Mouse (Mus musculus) bone marrow macrophage, adult 2 months (primary cell): ENCODE measurements around the gene Gsk3b. TPM values are rescaled to one million over a fixed set of nuclear protein-coding genes. Genes with fewer than 3 reads are reported as not detected.
A peak's percentile ranks its signal among the peaks of the same experiment; 100 is the strongest.
"Not testable (repeated sequence)": the region's sequence is repeated elsewhere in the genome, so short reads cannot be mapped to it uniquely, and the experiment has no call there.

Source experiments
- H3K27ac ChIP-seq: 2 replicates; pipeline ENCODE4 v1.5.1; 2012; ENCODE audit warnings: low read depth, low read length; ENCODE audit not compliant: insufficient read depth
- H3K4me1 ChIP-seq: 2 replicates; pipeline ENCODE4 v1.6.1; 2012; ENCODE audit warnings: low read length; ENCODE audit not compliant: control insufficient read depth, insufficient read depth
- H3K4me3 ChIP-seq: 2 replicates; pipeline ENCODE4 v1.5.1; 2012; ENCODE audit warnings: mild to moderate bottlenecking, low read length, moderate library complexity; ENCODE audit not compliant: insufficient read depth
- CTCF ChIP-seq: IDR thresholded peaks from 2 replicates; pipeline ENCODE4 v1.5.1; 2012; ENCODE audit warnings: low read depth, mild to moderate bottlenecking, low read length, moderate library complexity
- POLR2A ChIP-seq: IDR thresholded peaks from 2 replicates; pipeline ENCODE4 v1.6.1; 2012; ENCODE audit warnings: mild to moderate bottlenecking, low read depth, low read length, borderline replicate concordance
- polyA plus RNA-seq: library from polyadenylated mRNA; stranded (reverse); fragments of >200 nt; gene quantifications from 2 replicates; pipeline ENCODE4 v1.2.4, GENCODE M21; 2012; ENCODE audit not compliant: missing spikeins, insufficient read depth, insufficient read length

Gsk3b gene
- polyA plus RNA-seq = 34.7 and 39.2 TPM in 2 replicates

- Histone ChIP-seq H3K27ac (peak within 1 kb of the TSS; percentile 91), H3K4me3 (peak within 1 kb of the TSS; percentile 76), H3K4me1 (peaks cover 4% of the 10 kb centered on the region)
- no peak for TF ChIP-seq POLR2A
- no peak for TF ChIP-seq CTCF
Measured at GRCm38 (mm10) chr16:38088629-38089446, at the start of gene Gsk3b. Gene Gsk3b, plus strand, starts transcription at chr16:38089001.

GRCm38 (mm10) chr16:38042160-38042559 is 46.6 kb upstream of the Gsk3b start:
- Histone ChIP-seq H3K27ac (no peak overlapping the region), H3K4me3 (no peak overlapping the region), H3K4me1 (no peaks in the 10 kb centered on the region)
- TF ChIP-seq POLR2A (no peak), CTCF (no peak)

- Histone ChIP-seq H3K4me1 (no peaks in the 10 kb centered on the region), H3K4me3 (no peak overlapping the region), H3K27ac (no peak overlapping the region)
- TF ChIP-seq CTCF (no peak), POLR2A (no peak)
Measured at GRCm38 (mm10) chr16:38044551-38044950, 44.2 kb upstream of the Gsk3b start.

GRCm38 (mm10) chr16:38047781-38048558 is 40.8 kb upstream of the Gsk3b start:
- Histone ChIP-seq H3K4me1 (no peaks in the 10 kb centered on the region), H3K4me3 (no peak overlapping the region), H3K27ac (no peak overlapping the region)
- TF ChIP-seq POLR2A = no peak

- no peaks in the 10 kb centered on the region for H3K4me1 ChIP-seq
- no peak overlapping the region for H3K4me3 ChIP-seq
- H3K27ac ChIP-seq = no peak overlapping the region
- TF ChIP-seq POLR2A (no peak), CTCF (no peak)
Measured at GRCm38 (mm10) chr16:38057898-38058297, 30.9 kb upstream of the Gsk3b start.

- Histone ChIP-seq H3K4me3 (no peak overlapping the region), H3K27ac (no peak overlapping the region), H3K4me1 (no peaks in the 10 kb centered on the region)
- TF ChIP-seq POLR2A (no peak), CTCF (no peak)
Measured at GRCm38 (mm10) chr16:38058836-38059235, 30.0 kb upstream of the Gsk3b start.

GRCm38 (mm10) chr16:38059631-38060030 is 29.2 kb upstream of the Gsk3b start:
- Histone ChIP-seq H3K27ac (no peak overlapping the region), H3K4me1 (no peaks in the 10 kb centered on the region), H3K4me3 (no peak overlapping the region)
- no peak for TF ChIP-seq POLR2A
- no peak for TF ChIP-seq CTCF

- not testable (repeated sequence) for H3K4me3 ChIP-seq, H3K4me1 ChIP-seq
Measured at GRCm38 (mm10) chr16:38073859-38074631, 14.8 kb upstream of the Gsk3b start.

GRCm38 (mm10) chr16:38080201-38080600 is 8.6 kb upstream of the Gsk3b start:
- TF ChIP-seq CTCF (no peak), POLR2A (no peak)
- Histone ChIP-seq H3K27ac (no peak overlapping the region), H3K4me3 (no peak overlapping the region), H3K4me1 (no peaks in the 10 kb centered on the region)

More at GRCm38 (mm10) chr16:38073859-38074631, 14.8 kb upstream of the Gsk3b start:
- H3K27ac ChIP-seq = not testable (repeated sequence)

GRCm38 (mm10) chr16:38087231-38087630 is 1.6 kb upstream of the Gsk3b start:
- peaks cover 3% of the 10 kb centered on the region for H3K4me1 ChIP-seq
- TF ChIP-seq CTCF (no peak), POLR2A (no peak)
- no peak overlapping the region for H3K4me3 ChIP-seq
- no peak overlapping the region for H3K27ac ChIP-seq
